Mouse (Mus musculus) liver, embryonic 18 days (tissue): ENCODE data around the gene Fkbp10. TPM values are rescaled to one million over a fixed set of nuclear protein-coding genes. Genes with fewer than 3 reads are reported as not detected.

Experiments
- polyA plus RNA-seq: library from polyadenylated mRNA; depleted of rRNA; stranded (reverse); fragments of >200 nt; gene quantifications from 2 replicates; pipeline ENCODE4 v1.2.3, GENCODE M21; 2012; rRNA removed

Fkbp10 gene
- polyA plus RNA-seq = 5.2 and 5.6 TPM in 2 replicates

DNA sequence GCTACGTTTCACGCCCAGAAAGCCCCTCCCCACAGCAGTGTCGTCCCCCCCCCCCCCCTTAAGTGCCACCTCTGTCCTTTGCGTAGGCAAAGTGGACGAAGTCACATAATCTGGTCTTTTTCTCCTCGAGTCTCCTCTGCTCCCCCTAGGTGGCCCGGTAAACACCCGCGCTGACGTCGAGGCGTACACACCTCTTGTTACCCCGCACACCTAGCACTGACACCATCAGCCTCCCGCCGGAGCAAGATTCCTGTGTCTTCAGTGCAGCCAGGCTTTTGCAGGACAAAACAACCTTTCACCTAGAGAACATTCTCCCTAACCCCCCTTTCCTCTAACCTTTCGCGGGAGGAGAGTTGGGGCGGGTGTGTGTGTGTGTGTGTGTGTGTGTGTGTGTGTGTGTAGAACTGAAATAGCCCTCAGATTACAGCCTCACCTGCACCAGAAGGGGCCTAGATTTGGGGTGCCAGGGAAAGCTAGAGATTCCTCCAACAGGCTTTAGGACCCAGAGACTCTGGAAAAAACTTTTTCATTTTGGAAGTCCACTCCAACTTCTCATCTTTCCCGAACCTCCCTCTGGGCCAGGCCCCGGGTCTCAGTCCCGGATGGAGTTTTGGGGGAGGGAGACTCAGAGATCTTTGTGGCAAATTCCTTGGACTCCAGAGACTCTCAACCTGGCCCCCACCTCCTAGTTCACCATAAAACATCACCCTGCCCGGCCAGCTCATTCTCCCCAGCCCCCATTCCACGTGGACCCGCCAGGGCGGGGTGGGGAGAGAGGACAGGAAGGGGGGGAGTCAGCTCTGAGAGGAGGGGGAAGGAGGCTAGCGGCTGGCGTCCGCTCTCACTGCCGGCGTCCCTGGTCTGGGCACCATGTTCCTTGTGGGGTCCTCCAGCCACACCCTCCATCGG, at the start of gene Fkbp10:
Fkbp10 (plus strand) TSS at position 784 of the 909 bp plus-strand sequence.

DNA sequence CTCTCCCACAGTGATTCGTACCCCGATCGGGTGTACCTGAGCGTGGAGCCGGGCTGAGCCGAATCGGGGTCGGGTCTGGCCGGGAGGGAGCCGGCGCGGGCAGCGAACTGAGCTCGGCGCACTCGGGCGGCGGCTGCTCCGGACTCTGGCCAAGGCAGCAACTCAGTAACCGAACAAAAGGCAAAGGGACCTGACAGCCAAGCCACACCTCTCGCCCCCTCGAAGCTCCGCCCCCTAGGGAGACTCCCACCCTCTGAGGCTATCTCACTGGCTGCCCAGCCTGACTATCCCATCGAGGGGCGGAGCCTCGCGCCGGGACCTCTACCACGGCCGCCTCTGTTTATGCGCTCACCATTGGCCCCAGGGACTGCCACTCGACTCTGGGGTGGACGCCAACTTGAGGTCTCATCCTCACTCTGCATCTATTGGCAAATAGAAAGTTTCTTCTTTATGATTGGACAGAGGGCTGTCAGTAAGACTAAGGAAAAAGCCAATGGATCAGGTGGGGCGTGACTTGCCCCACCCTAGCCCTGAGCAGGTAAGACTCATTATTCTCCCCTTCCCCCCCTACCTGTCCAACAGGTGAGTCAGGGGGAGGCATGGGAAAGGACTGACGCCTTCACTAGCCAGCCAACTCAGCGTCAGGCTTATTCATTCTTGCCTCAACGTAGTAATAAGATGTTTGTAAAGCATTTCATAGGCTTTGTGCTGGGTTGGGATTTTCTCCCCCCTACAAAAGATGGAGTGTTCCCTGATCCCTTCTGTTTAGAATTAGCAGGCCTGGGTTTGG, 17.7 kb upstream of the Fkbp10 start, which contains the start of gene Jup:
Jup (minus strand) TSS at position 164 of the 790 bp plus-strand sequence.

DNA sequence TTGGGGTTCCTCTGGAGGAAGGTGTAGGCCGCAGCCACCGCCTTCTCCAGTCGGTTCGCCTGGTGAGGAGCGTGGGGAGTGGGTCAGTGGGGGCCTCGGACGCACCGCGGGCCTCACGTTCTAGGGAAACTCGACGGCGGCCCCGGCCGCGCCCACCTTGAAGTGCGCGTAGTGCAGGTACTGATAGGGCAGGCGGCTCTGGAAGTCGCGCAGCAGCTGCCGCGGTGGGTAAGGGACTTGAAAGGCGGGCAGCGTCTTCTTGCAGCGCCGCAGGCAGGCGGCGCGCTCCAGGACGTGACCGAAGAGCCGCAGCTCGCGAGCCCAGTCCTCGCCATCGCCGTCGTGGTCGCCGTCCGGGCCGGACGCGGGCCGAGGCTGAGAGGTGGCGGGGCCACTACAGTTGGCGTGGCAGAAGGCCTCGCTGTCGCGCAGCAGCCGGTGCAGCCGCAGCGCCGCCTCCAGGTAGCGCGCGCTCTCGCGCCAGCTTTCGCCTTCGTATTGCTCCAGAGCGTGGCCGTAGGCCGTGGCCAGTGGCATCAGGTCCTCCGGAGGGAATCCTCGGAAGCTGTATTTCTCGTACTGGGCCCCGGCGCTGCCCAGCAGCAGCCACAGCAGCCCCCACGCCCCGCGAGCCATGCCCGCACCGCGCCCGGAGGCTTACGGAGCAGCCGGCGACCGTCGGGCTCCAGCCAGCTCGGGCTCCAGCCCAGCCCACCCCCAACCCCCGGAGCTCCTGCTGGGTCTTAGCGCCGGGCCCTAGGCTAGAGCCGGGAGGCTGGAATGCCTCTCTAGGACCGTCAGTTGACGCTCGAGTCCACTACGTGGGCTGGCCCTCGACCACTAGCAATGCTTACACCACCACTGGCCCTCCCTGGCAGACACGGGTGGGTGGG, 1.2 kb upstream of the Fkbp10 start, which contains the start of gene P3h4:
P3h4 (minus strand) TSS at position 816 of the 893 bp plus-strand sequence.

DNA sequence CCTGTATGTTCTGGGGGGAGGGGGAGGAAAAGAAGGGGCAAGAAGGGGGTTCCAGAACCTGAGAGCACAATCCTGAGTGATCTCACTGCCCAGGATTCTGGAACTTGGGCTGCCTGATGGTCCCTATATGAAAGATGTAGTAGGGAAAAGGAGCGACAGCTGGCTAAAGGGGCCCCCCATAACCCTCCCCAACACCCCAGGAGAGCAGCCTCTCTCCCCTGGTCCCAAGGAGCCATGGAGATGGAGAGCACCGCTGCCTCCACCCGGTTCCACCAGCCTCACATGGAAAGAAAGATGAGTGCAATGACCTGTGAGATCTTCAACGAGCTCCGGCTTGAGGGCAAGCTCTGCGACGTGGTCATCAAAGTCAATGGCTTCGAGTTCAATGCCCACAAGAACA, 26.3 kb downstream of the Fkbp10 start, which contains the start of the genes Nt5c3b and Klhl10:
Nt5c3b (minus strand) TSS at position 12 of the 400 bp plus-strand sequence.
Klhl10 (plus strand) TSS at position 121 of the 400 bp plus-strand sequence.

DNA sequence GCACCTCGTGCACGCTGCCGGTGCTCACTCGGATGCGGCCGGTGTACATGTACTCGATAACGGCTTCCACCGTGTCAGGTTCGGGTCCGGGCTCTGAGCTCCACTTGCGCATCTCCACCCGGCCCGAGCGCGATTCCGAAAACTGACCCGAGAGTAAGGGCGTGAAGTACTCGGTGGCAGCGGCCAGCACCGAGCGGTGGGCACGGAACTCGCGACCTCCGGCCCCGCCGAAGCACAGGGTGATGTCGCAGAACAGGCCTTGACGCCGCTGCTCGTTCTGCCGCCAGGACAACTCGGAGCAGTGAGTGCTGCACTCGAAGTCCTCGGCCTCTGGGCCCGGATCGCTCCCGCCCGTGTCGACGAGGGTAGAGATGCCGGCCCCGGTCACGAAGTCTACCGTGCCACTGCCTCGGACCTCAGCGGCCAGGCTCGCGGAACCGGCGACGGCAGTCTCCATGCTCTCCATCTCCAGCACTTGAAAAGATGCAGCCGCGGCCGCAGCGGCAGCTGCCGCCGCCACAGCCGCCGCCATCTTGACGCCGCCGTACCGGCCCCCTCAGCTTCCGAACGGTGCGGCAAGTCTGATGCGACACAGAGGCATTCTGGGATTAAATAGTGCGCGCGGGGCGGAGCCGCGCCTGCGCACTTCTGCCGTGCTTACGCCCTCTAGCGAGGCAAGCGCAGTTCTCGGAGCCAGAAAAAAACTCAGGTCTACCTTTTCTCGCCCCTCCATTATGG, 56.9 kb downstream of the Fkbp10 start, which contains the start of gene Klhl11:
Klhl11 (minus strand) TSS at position 545 of the 738 bp plus-strand sequence.

Other genes starting within 250 kb of the Fkbp10 start
- gene Krt9, start 222.5 kb upstream of the Fkbp10 start, polyA plus RNA-seq = not detected in 2 replicates
- gene Krt14, start 208.1 kb upstream of the Fkbp10 start, polyA plus RNA-seq = 0.66 and 0.87 TPM in 2 replicates
- gene Krt16, start 166.8 kb upstream of the Fkbp10 start, polyA plus RNA-seq = not detected in 2 replicates
- gene Krt17, start 154.7 kb upstream of the Fkbp10 start, polyA plus RNA-seq = 0.17 and 0.23 TPM in 2 replicates
- gene Krt42, start 145.8 kb upstream of the Fkbp10 start, polyA plus RNA-seq = not detected in 2 replicates
- gene Eif1, start 95.8 kb upstream of the Fkbp10 start, polyA plus RNA-seq = 204 and 219 TPM in 2 replicates
- gene Gast, start 81.3 kb upstream of the Fkbp10 start, polyA plus RNA-seq = not detected in 2 replicates
- gene Hap1, start 59.6 kb upstream of the Fkbp10 start, polyA plus RNA-seq = 1.2 and 1.3 TPM in 2 replicates
- gene Jup, start 17.9 kb upstream of the Fkbp10 start, polyA plus RNA-seq = 11.3 and 13.5 TPM in 2 replicates
- 4.1 and 4.3 TPM in 2 replicates for gene P3h4, start 861 bp upstream of the Fkbp10 start, polyA plus RNA-seq
- gene Nt5c3b, start 26.1 kb downstream of the Fkbp10 start, polyA plus RNA-seq = 11.5 and 11.7 TPM in 2 replicates
- gene Klhl10, start 26.2 kb downstream of the Fkbp10 start, polyA plus RNA-seq = 0.07 and 0.09 TPM in 2 replicates
- gene Klhl11, start 57.0 kb downstream of the Fkbp10 start, polyA plus RNA-seq = 0.80 and 0.84 TPM in 2 replicates
- gene Acly, start 112.3 kb downstream of the Fkbp10 start, polyA plus RNA-seq = 62.2 and 100 TPM in 2 replicates
- 0.05 and 0.06 TPM in 2 replicates for gene Ttc25, start 129.9 kb downstream of the Fkbp10 start, polyA plus RNA-seq
- gene Cnp, start 159.2 kb downstream of the Fkbp10 start, polyA plus RNA-seq = 9.4 and 11.5 TPM in 2 replicates
- 24.7 and 28.6 TPM in 2 replicates for gene Nkiras2, start 203.5 kb downstream of the Fkbp10 start, polyA plus RNA-seq
- gene Dnajc7, start 204.5 kb downstream of the Fkbp10 start, polyA plus RNA-seq = 66.1 and 73.5 TPM in 2 replicates